Comparison of ENCODE assay signal across 8 mouse cellular contexts in genomic region chr19:58118141-58118835, GRCm38 (mm10).
DNase-seq lines count a peak whose midpoint lies in the region; ATAC-seq and TF ChIP-seq lines count a peak whose summit lies in the region.

No protein-coding gene starts in this region.

- no peaks in the 10 kb centered on the region for H3K36me3 ChIP-seq in heart, embryonic 10.5 days
- H3K36me3 ChIP-seq in midbrain, postnatal 0 days (ENCODE audit: insufficient read depth, low read length) = no peaks in the 10 kb centered on the region

- peak; percentile 46 for TF ChIP-seq CTCF in midbrain, postnatal 0 days (IDR thresholded peaks at IDR 0.05)

- peaks cover 23% of the 10 kb centered on the region for H3K4me1 ChIP-seq in heart, embryonic 10.5 days
- H3K4me1 ChIP-seq in midbrain, postnatal 0 days (ENCODE audit: insufficient read depth, low read length) = no peaks in the 10 kb centered on the region

- no peak overlapping the region for H3K4me2 ChIP-seq in midbrain, postnatal 0 days (ENCODE audit: low read depth, low read length, poor library complexity, severe bottlenecking)

- no peak overlapping the region for H3K27ac ChIP-seq in heart, embryonic 10.5 days
- no peak overlapping the region for H3K27ac ChIP-seq in midbrain, postnatal 0 days (ENCODE audit: low read depth, low read length)

- H3K9me3 ChIP-seq in heart, embryonic 10.5 days = no peaks in the 10 kb centered on the region
- H3K9me3 ChIP-seq in midbrain, postnatal 0 days (ENCODE audit: low read length) = no peaks in the 10 kb centered on the region

- ATAC-seq in midbrain, postnatal 0 days (ENCODE audit: low FRiP score) = no peak

- H3K27me3 ChIP-seq in heart, embryonic 10.5 days (ENCODE audit: insufficient read depth, poor library complexity, severe bottlenecking) = 0 out of 2 replicates have a peak, but pooled peaks cover 3% of the 10 kb centered on the region
- no peaks in the 10 kb centered on the region for H3K27me3 ChIP-seq in midbrain, postnatal 0 days (ENCODE audit: insufficient read depth, low read length)

- H3K9ac ChIP-seq in midbrain, postnatal 0 days (replicated peaks; ENCODE audit: low read length, poor library complexity, severe bottlenecking) = no peak overlapping the region

- H3K4me3 ChIP-seq in heart, embryonic 10.5 days = no peak overlapping the region
- H3K4me3 ChIP-seq in midbrain, postnatal 0 days (ENCODE audit: low read depth, low read length) = no peak overlapping the region

- peak; percentile 60 for DNase-seq in heart, adult 18-20 months
- DNase-seq in heart, embryonic 10.5 days (ENCODE audit: low spot score) = no peak
- DNase-seq in CD8-positive naive resting alpha-beta T cell, adult 2 months (ENCODE audit: low read depth in 2 of 2, low spot score in 2 of 2) = peak; percentile 12 to 14
- DNase-seq in adrenal gland, postnatal 14 days = peak; percentile 62
- DNase-seq in heart, postnatal 4 days = peak; percentile 77
- peak; percentile 73 for DNase-seq in midbrain, postnatal 0 days (ENCODE audit: low spot score)
- DNase-seq in urinary bladder, postnatal 10 days (ENCODE audit: low spot score) = no peak
- DNase-seq in ovary, postnatal 14 days (ENCODE audit: low spot score) = no peak

- WGBS in heart, embryonic 10.5 days = 88% methylated on average over 19 of the region's 19 CpGs
- 75% methylated on average over 19 of the region's 19 CpGs for WGBS in midbrain, postnatal 0 days

Comparison
In these comparisons a context has a peak if more than half of its experiments do, and no peak if none do; other contexts are left out.
1. DNase-seq: peak in heart, adult 18-20 months (2 of 2), CD8-positive naive resting alpha-beta T cell, adult 2 months (2 of 2), adrenal gland, postnatal 14 days (single experiment), heart, postnatal 4 days (single experiment) and midbrain, postnatal 0 days (single experiment); none in heart, embryonic 10.5 days (single experiment), urinary bladder, postnatal 10 days (single experiment) and ovary, postnatal 14 days (single experiment).